Comparison of ENCODE assay signal across 10 mouse cellular contexts in the genomic region with DNA sequence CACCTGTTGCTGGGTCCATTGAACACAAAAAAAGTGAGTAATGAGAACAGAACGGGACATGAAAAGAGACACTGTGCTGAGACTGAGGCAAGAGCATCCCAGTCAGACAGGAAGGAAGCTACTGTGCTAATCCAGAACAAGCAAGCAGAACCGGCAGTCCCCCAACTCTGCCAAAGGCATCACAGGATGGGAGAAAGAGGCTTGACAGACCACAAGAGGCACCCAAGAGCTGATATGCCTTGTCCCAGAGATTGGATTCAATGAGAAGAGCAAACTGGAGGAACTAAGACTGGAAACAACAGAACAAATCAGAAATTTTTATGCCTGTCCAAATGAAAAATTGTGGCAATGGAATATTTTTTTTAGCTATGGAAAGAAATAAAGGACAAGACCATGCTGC. TPM values are rescaled to one million over a fixed set of nuclear protein-coding genes. Genes with fewer than 3 reads are reported as not detected.
DNase-seq lines count a peak whose midpoint lies in the region; ATAC-seq and TF ChIP-seq lines count a peak whose summit lies in the region.
"Had no signal": no experiment of that assay in that cellular context is flagged by ENCODE, and none has a peak within 500 bp of the region (broad histone marks: within the 10 kb centered on the region; RNA-seq: fewer than 3 reads in every experiment).

No protein-coding gene starts in this region.

- H3K4me3 ChIP-seq in heart, embryonic 10.5 days: no peak overlapping the region
- no peak overlapping the region for H3K4me3 ChIP-seq in lung, postnatal 0 days (ENCODE audit: low read depth, low read length)
- H3K4me3 ChIP-seq: forebrain, embryonic 13.5 days; limb, embryonic 15.5 days had no signal

- H3K27ac ChIP-seq in heart, embryonic 10.5 days: no peak overlapping the region
- H3K27ac ChIP-seq in lung, postnatal 0 days (ENCODE audit: low read length): no peak overlapping the region
- H3K27ac ChIP-seq: forebrain, embryonic 13.5 days; limb, embryonic 15.5 days had no signal

- no peaks in the 10 kb centered on the region for H3K9me3 ChIP-seq in heart, embryonic 10.5 days
- H3K9me3 ChIP-seq in lung, postnatal 0 days (ENCODE audit: low read length): no peaks in the 10 kb centered on the region
- H3K9me3 ChIP-seq: forebrain, embryonic 13.5 days; limb, embryonic 15.5 days had no signal

- peak; percentile 31 for DNase-seq in heart, postnatal 4 days
- no peak for DNase-seq in heart, embryonic 10.5 days (ENCODE audit: low spot score)
- peak; percentile 18 for DNase-seq in lung, postnatal 0 days (ENCODE audit: low spot score)
- DNase-seq in lung, adult 18-20 months: no peak
- DNase-seq in R1 (ENCODE audit: low read depth, low spot score): peak; percentile 30
- DNase-seq in retina, embryonic 14.5 days (ENCODE audit: low spot score): peak; percentile 17
- DNase-seq in left cerebral cortex, adult 9 months (ENCODE audit: low spot score in 2 of 2): no peak

- H3K9ac ChIP-seq in lung, postnatal 0 days (replicated peaks; ENCODE audit: low read depth): no peak overlapping the region
- H3K9ac ChIP-seq: forebrain, embryonic 13.5 days; limb, embryonic 15.5 days had no signal

- H3K27me3 ChIP-seq in heart, embryonic 10.5 days (ENCODE audit: insufficient read depth, poor library complexity, severe bottlenecking): no peaks in the 10 kb centered on the region
- H3K27me3 ChIP-seq in lung, postnatal 0 days (replicated peaks; ENCODE audit: insufficient read depth, low read length): no peaks in the 10 kb centered on the region
- H3K27me3 ChIP-seq: forebrain, embryonic 13.5 days; limb, embryonic 15.5 days had no signal

- no peak for ATAC-seq in lung, postnatal 0 days
- ATAC-seq: forebrain, embryonic 13.5 days; midbrain, embryonic 16.5 days had no signal

- peak; percentile 44 for TF ChIP-seq CTCF in lung, postnatal 0 days (IDR thresholded peaks at IDR 0.05)

- no peak for TF ChIP-seq EP300 in lung, postnatal 0 days (IDR thresholded peaks at IDR 0.05)

- H3K36me3 ChIP-seq in heart, embryonic 10.5 days: no peaks in the 10 kb centered on the region
- no peaks in the 10 kb centered on the region for H3K36me3 ChIP-seq in lung, postnatal 0 days (ENCODE audit: insufficient read depth, low read length)
- H3K36me3 ChIP-seq: limb, embryonic 15.5 days had no signal

- H3K4me2 ChIP-seq in lung, postnatal 0 days (replicated peaks; ENCODE audit: low read depth, low read length): no peak overlapping the region
- H3K4me2 ChIP-seq: forebrain, embryonic 13.5 days; limb, embryonic 15.5 days had no signal

- no peaks in the 10 kb centered on the region for H3K4me1 ChIP-seq in heart, embryonic 10.5 days
- no peaks in the 10 kb centered on the region for H3K4me1 ChIP-seq in lung, postnatal 0 days (ENCODE audit: insufficient read depth, low read depth, low read length)
- H3K4me1 ChIP-seq: limb, embryonic 15.5 days had no signal

- WGBS in heart, embryonic 10.5 days: 44% methylated on average over 2 of the region's 2 CpGs
- WGBS in lung, postnatal 0 days: 47% methylated on average over 2 of the region's 2 CpGs

RNA-seq across cellular contexts. Expression of a gene that starts 11.1 kb away (rescaled TPM):
- total RNA-seq in heart, postnatal 4 days (2021): under 1 TPM; 0.50 to 0.57 TPM
- 0.12 and 0.23 TPM in 2 replicates for polyA plus RNA-seq in heart, embryonic 10.5 days (2016; fragmentation: Nextera tagmentation; extraction: Ambion mirVana)
- polyA plus RNA-seq in lung, postnatal 0 days (2015; fragmentation: Nextera tagmentation; extraction: Ambion mirVana): 0.69 TPM in 2 replicates

Comparison
In these comparisons a context has a peak if more than half of its experiments do, and no peak if none do; other contexts are left out.
1. DNase-seq: peak in heart, postnatal 4 days (single experiment), lung, postnatal 0 days (single experiment), R1 (single experiment) and retina, embryonic 14.5 days (single experiment); none in heart, embryonic 10.5 days (single experiment), lung, adult 18-20 months (0 of 2) and left cerebral cortex, adult 9 months (0 of 2).